Mouse (Mus musculus) hindbrain, postnatal 0 days (tissue): ENCODE measurements around the gene Vgll1. TPM values are rescaled to one million over a fixed set of nuclear protein-coding genes. Genes with fewer than 3 reads are reported as not detected.

Experiments
- ATAC-seq: fragments of 200-750 bp; cut with Nextera tagmentation; 2 replicates; pipeline ENCODE4 v1.8.0; 2017; ENCODE audit warnings: mild to moderate bottlenecking, moderate TSS enrichment, moderate library complexity
- DNase-seq: peaks from one replicate; pipeline ENCODE4 v3.0.0-alpha.2; 2015; ENCODE audit warnings: low spot score
- H3K27ac ChIP-seq: fragments of 300-500 bp; sonication (generic); 2 replicates; pipeline ENCODE4 v1.5.1; 2014; ENCODE audit warnings: mild to moderate bottlenecking
- H3K27me3 ChIP-seq: fragments of 300-500 bp; sonication (generic); 2 replicates; pipeline ENCODE4 v1.6.1; 2014; ENCODE audit warnings: low read length, mixed read lengths; ENCODE audit not compliant: insufficient read depth
- H3K36me3 ChIP-seq: fragments of 300-500 bp; sonication (generic); 2 replicates; pipeline ENCODE4 v1.6.1; 2014; ENCODE audit warnings: low read length, mixed read lengths; ENCODE audit not compliant: insufficient read depth
- H3K4me1 ChIP-seq: fragments of 300-500 bp; sonication (generic); 2 replicates; pipeline ENCODE4 v1.6.1; 2014; ENCODE audit warnings: antibody characterized with exemption, low read length, mixed read lengths; ENCODE audit not compliant: insufficient read depth
- H3K4me2 ChIP-seq: fragments of 300-500 bp; sonication (generic); 2 replicates; pipeline ENCODE4 v1.6.1; 2014; ENCODE audit warnings: low read depth, mild to moderate bottlenecking, low read length, moderate library complexity, mixed read lengths
- H3K4me3 ChIP-seq: fragments of 300-500 bp; sonication (generic); 2 replicates; pipeline ENCODE4 v1.5.1; 2014; ENCODE audit warnings: low read length
- H3K9ac ChIP-seq: fragments of 300-500 bp; sonication (generic); replicated peaks from 2 replicates; pipeline ENCODE4 v1.6.1; 2014; ENCODE audit warnings: mild to moderate bottlenecking, low read length, moderate library complexity, mixed read lengths
- H3K9me3 ChIP-seq: fragments of 300-500 bp; sonication (generic); 2 replicates; pipeline ENCODE4 v1.6.1; 2016; ENCODE audit warnings: low read length, mixed read lengths
- CTCF ChIP-seq: IDR thresholded peaks from 2 replicates; pipeline ENCODE4 v1.5.1; 2016; ENCODE audit warnings: antibody characterized with exemption, control low read depth, low read depth
- WGBS: fragments of 180-500 bp; shearing (Covaris S2); extraction: QIAGEN DNeasy Blood & Tissue Kit; methylation state at CpG from one replicate; pipeline ENCODE4 v1.1.7; 2014; 5-methylcytosine and 5-hydroxymethylcytosine counted together
- polyA plus RNA-seq: library from polyadenylated mRNA; unstranded; fragments of >200 nt; fragmentation: Nextera tagmentation; extraction: Ambion mirVana; gene quantifications from 2 replicates; pipeline ENCODE4 v1.2.1, GENCODE M21; 2015
- total RNA-seq: library from RNA; depleted of rRNA; stranded (reverse); fragments of >200 nt; gene quantifications from 2 replicates; pipeline ENCODE4 v1.2.3, GENCODE M21; 2014; rRNA removed

Gene Vgll1
- total and polyA plus RNA-seq, 2 experiments from 2014 or later = not detected

- ATAC-seq (no peak), DNase-seq (no peak)
- Histone ChIP-seq H3K4me2 (no peak overlapping the region), H3K27me3 (no peaks in the 10 kb centered on the region), H3K36me3 (no peaks in the 10 kb centered on the region), H3K4me1 (no peaks in the 10 kb centered on the region), H3K9ac (no peak overlapping the region), H3K27ac (no peak overlapping the region), H3K4me3 (no peak overlapping the region), H3K9me3 (no peaks in the 10 kb centered on the region)
- WGBS = 88% methylated on average over 1 of the region's 1 CpGs
- no peak for TF ChIP-seq CTCF
Observed at GRCm38 (mm10) chrX:57103415-57103814, 15.5 kb downstream of the Vgll1 start.

GRCm38 (mm10) chrX:57106956-57107355 is 19.1 kb downstream of the Vgll1 start:
- no peak for TF ChIP-seq CTCF
- no peaks in the 10 kb centered on the region for H3K27me3 ChIP-seq
- H3K27ac ChIP-seq = no peak overlapping the region
- no peak overlapping the region for H3K4me2 ChIP-seq
- ATAC-seq (no peak), DNase-seq (no peak)
- H3K36me3 ChIP-seq = no peaks in the 10 kb centered on the region
- no peaks in the 10 kb centered on the region for H3K9me3 ChIP-seq
- H3K9ac ChIP-seq = no peak overlapping the region
- H3K4me1 ChIP-seq = no peaks in the 10 kb centered on the region
- WGBS = 81% methylated on average over 3 of the region's 3 CpGs
- H3K4me3 ChIP-seq = no peak overlapping the region

GRCm38 (mm10) chrX:57118143-57118542 is 30.2 kb downstream of the Vgll1 start:
- TF ChIP-seq CTCF = peak; percentile 33; the same call in 1 of the 2 replicates
- no peaks in the 10 kb centered on the region for H3K27me3 ChIP-seq
- 79% methylated on average over 8 of the region's 8 CpGs for WGBS
- no peak overlapping the region for H3K9ac ChIP-seq
- H3K36me3 ChIP-seq = no peaks in the 10 kb centered on the region
- ATAC-seq (no peak), DNase-seq (peak; percentile 8)
- no peak overlapping the region for H3K4me3 ChIP-seq
- no peaks in the 10 kb centered on the region for H3K9me3 ChIP-seq
- no peak overlapping the region for H3K4me2 ChIP-seq
- no peaks in the 10 kb centered on the region for H3K4me1 ChIP-seq
- H3K27ac ChIP-seq = no peak overlapping the region

- ATAC-seq = no peak
- Histone ChIP-seq H3K4me3 (no peak overlapping the region), H3K4me1 (no peaks in the 10 kb centered on the region), H3K9me3 (no peaks in the 10 kb centered on the region), H3K4me2 (no peak overlapping the region), H3K9ac (no peak overlapping the region), H3K36me3 (no peaks in the 10 kb centered on the region), H3K27me3 (no peaks in the 10 kb centered on the region), H3K27ac (no peak overlapping the region)
- TF ChIP-seq CTCF = peak; percentile 43
- peak; percentile 10 for DNase-seq
- 88% methylated on average over 1 of the region's 1 CpGs for WGBS
Observed at GRCm38 (mm10) chrX:57120768-57121167, 32.9 kb downstream of the Vgll1 start.

- H3K27ac ChIP-seq = no peak overlapping the region
- no peak overlapping the region for H3K4me3 ChIP-seq
- 37% methylated on average over 1 of the region's 1 CpGs for WGBS
- no peak for TF ChIP-seq CTCF
- H3K9ac ChIP-seq = no peak overlapping the region
- no peaks in the 10 kb centered on the region for H3K9me3 ChIP-seq
- DNase-seq (no peak), ATAC-seq (no peak)
- no peaks in the 10 kb centered on the region for H3K27me3 ChIP-seq
- H3K4me2 ChIP-seq = no peak overlapping the region
- H3K36me3 ChIP-seq = no peaks in the 10 kb centered on the region
- no peaks in the 10 kb centered on the region for H3K4me1 ChIP-seq
Observed at GRCm38 (mm10) chrX:57130633-57131032, 42.7 kb downstream of the Vgll1 start.

- H3K9ac ChIP-seq = no peak overlapping the region
- no peaks in the 10 kb centered on the region for H3K4me1 ChIP-seq
- no peaks in the 10 kb centered on the region for H3K36me3 ChIP-seq
- no peaks in the 10 kb centered on the region for H3K27me3 ChIP-seq
- H3K4me2 ChIP-seq = no peak overlapping the region
- DNase-seq (peak; percentile 1), ATAC-seq (no peak)
- no peaks in the 10 kb centered on the region for H3K9me3 ChIP-seq
- no peak for TF ChIP-seq CTCF
- no peak overlapping the region for H3K27ac ChIP-seq
- H3K4me3 ChIP-seq = no peak overlapping the region
Observed at GRCm38 (mm10) chrX:57137627-57138026, 49.7 kb downstream of the Vgll1 start.

GRCm38 (mm10) chrX:57153520-57153919 is 65.6 kb downstream of the Vgll1 start:
- Histone ChIP-seq H3K27ac (no peak overlapping the region), H3K36me3 (no peaks in the 10 kb centered on the region), H3K4me1 (no peaks in the 10 kb centered on the region), H3K9ac (no peak overlapping the region), H3K4me3 (no peak overlapping the region), H3K4me2 (no peak overlapping the region), H3K27me3 (no peaks in the 10 kb centered on the region), H3K9me3 (no peaks in the 10 kb centered on the region)
- no peak for ATAC-seq
- WGBS = 63% methylated on average over 1 of the region's 1 CpGs
- TF ChIP-seq CTCF = no peak
- no peak for DNase-seq

Other genes with a start within 250 kb of the Vgll1 start
- gene Adgrg4, start 217.9 kb upstream of the Vgll1 start, total RNA-seq = not detected in 2 replicates
- not detected in 2 replicates for gene Adgrg4, start 217.9 kb upstream of the Vgll1 start, polyA plus RNA-seq
- gene Brs3, start 45.0 kb upstream of the Vgll1 start, total RNA-seq = 0.21 and 0.54 TPM in 2 replicates
- 0.44 and 0.53 TPM in 2 replicates for gene Brs3, start 45.0 kb upstream of the Vgll1 start, polyA plus RNA-seq
- 41.0 and 42.0 TPM in 2 replicates for gene Htatsf1, start 34.5 kb upstream of the Vgll1 start, total RNA-seq
- 95.8 and 101 TPM in 2 replicates for gene Htatsf1, start 34.5 kb upstream of the Vgll1 start, polyA plus RNA-seq
- gene Cd40lg, start 124.0 kb downstream of the Vgll1 start, total RNA-seq = not detected in 2 replicates
- gene Cd40lg, start 124.0 kb downstream of the Vgll1 start, polyA plus RNA-seq = not detected in 2 replicates